Mouse (Mus musculus): ENCODE results near the gene Ap1s3. TPM values are rescaled to one million over a fixed set of nuclear protein-coding genes. Genes with fewer than 3 reads are reported as not detected.
A peak's percentile ranks its signal among the peaks of the same experiment; 100 is the strongest.

The Ap1s3 gene
- polyA plus RNA-seq (2015; fragmentation: Nextera tagmentation; extraction: Ambion mirVana), result 1.2 and 1.3 TPM in 2 replicates

DNA sequence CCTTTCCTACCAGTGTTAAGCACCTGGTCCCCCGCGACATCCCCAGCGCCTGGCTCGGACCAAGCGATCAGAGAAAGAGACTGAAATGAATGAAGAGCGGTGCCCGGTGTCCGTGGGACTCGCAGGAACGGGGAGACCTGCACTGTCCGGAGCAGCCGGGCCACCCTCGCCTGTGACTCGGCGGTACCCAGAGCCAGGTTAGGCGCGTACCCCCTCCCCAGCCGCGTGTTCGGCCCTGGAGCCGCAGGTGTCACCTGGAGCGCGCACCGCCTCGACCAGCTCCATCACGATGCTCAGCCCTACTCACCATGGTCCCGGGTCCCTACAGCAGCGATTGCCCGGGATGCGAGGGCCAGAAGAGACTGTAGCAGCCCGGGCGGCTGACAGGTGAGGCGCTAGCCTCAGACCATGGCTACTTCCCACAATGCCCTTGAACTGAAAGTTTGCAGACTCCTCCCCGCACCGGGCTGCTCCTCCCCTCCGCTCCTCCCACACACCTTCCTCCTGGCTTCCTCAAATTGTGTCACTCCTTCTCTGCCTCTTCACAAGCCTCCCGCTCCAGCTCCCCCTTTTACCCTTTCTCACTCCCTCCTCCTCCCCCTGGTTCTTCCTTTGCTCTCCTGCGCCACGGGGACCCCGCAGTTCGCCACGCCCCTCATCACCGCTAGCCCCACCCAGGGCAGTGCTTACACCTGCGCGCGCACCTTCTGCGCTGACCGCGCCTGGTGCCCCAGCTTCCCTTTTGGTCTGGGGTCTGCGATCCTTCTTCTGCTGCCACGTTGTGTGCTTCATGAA lies at the start of gene Ap1s3:
Gene Ap1s3, minus strand, starts transcription at position 430 of the 795 bp plus-strand sequence.
- DNase-seq (ENCODE audit: low spot score), result peak; percentile 75

DNA sequence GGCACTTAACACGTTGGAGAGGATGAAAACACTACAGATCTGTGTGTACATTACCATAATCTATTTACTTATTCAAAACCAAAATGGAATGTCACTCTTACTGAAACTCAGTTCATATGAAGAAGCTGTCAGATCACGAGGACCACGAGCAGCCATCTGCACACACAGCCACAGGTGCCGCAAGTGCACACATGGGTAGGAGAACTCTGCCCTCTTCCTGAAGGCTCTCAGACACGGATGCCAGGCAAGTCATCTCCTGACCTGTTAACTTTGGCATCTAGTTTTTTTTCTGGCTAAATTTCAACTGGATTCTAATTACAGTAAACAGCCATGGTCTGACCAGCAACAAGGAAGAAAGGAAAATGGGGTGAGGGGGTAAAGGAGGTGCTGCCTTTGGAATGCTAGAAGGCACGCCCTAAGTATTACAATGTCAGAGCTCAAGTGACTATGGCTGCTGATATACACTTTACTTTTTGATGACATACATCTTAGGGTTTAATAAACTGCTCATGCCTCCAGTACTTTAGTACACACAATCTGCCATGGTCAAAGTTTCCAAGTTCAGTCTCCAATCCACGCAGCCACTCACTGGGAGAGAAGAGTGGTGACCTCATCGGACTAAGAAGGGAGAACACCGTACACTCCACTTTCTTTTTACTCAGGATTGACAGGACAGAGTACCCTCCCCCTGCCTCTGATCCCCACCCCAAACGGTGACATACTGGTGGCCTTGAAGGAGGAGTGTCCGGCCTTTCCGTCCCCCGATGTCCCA lies 42.6 kb upstream of the Ap1s3 start:
- DNase-seq (ENCODE audit: low spot score), result no peak

DNA sequence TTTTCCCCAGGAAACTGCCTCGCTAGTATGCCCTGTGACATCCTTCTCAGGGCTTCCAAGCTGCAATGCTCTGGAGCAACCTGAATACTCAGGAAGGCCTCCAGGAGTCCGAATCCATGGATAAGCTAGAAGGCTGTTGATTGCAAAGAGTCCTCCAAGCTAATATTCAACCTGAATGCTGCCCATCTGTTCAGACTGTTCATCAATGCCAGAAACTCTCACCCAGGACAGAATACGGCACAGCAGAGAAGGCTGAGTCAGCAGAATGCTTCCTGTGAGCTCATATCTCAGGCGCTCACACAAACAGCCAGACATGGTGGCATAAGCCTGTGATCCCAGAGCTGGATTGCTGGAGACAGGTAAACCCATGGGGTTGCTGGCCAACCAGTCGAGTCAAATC lies 41.3 kb upstream of the Ap1s3 start:
- DNase-seq (ENCODE audit: low spot score), result no peak

DNA sequence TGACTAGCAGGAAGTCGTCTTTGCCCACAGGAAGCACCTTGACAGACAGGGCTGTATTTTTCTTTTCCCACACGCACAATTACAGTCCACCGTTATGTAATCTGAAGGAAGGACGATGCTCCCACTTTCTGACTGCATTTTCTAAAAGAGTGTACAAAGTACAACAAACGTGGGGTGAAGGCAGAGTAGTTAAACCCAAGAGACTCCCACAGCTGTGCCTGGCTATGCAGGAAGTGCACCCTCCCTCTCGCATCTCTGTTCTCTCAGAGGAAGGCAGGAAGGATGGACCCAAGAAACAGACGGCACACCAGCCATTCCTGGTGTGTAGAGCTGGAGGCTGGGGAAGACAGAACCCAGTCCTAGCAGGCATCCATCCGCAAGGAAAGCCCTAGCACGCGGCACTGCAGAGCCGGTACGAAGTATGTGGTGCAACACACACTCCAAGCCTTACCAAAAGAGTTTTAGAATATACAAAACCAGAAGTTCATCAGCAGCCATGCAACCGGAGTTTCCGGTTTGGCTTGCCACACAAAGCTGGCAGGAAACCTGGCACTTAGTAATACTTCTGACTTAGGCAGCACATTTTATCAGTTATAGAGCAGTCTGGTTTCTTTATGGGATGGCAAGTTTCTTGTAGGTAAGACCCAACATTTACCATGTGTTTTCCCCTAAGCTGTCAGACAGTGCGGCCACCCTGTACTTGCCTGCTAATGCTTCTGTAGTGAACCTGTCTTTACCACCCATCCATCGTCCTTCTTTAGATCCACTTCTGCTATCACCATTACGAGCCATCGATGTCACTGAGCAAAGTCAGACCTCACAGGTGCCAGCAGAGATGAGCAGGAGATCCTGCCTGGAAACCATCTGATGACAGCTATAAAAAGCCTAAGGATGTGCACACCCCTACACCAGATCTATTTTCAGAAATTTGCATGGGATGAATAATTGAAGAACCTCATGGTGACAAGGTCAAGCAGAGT lies 39.7 kb upstream of the Ap1s3 start:
- peak; percentile 71 for DNase-seq (ENCODE audit: low spot score)

DNA sequence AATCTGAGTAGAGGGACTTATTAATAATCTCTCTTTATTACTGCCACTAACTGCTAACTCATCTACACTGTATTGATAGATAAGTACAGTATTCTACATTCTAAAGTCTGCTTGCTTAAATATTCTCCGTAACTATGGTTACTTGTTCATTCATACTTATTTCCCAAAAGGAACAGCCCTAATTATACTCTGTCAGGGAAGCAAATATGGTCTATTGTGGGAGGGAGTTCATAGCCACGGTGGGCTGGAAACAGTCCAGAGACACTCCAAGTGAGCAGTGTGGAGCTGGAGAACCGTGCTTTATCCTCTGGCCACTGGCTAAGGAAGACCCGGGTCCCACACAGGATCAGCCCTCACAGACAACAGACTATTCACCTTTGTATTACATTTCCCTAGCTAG lies 38.9 kb upstream of the Ap1s3 start:
- DNase-seq (ENCODE audit: low spot score), result no peak

DNA sequence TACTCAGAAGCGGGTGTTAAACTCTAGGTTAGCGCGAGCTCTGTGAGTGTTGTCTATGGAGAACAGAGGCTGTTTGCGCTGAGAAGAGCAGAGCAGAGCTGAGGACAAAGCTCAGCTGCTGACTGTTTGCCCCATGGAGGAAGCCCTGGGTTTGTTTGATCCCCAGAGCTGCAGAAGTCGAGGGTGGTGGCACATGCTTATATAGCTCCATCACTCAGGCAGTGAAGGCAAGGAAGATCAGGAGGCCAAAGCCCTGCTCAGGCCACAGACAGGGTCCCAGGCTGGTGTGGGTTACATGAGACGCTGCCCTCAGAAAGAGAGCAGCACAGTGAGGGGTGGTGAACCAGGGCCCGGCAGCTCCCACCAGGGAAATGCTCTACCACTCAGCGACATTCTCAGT lies 38.4 kb upstream of the Ap1s3 start:
- DNase-seq (ENCODE audit: low spot score), result peak; percentile 27

DNA sequence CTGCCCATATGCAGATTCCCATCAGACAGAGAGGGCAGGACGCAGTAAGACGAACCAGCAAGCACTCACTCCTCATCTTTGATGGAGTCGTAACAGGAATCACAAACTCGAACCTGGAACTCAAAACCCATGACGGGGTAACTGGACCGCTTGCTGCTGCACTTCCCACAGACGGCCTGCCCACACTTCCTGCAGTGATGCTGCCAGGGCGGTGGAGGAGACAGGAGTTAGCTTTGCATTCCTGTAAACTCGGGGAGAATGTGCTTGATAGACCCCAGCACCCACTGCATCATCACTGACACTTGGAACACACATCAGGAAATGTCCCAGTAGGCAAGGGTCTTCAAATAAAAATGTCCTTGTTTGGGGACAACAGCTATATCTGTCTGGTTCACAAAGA lies 35.6 kb upstream of the Ap1s3 start:
- DNase-seq (ENCODE audit: low spot score), result no peak

DNA sequence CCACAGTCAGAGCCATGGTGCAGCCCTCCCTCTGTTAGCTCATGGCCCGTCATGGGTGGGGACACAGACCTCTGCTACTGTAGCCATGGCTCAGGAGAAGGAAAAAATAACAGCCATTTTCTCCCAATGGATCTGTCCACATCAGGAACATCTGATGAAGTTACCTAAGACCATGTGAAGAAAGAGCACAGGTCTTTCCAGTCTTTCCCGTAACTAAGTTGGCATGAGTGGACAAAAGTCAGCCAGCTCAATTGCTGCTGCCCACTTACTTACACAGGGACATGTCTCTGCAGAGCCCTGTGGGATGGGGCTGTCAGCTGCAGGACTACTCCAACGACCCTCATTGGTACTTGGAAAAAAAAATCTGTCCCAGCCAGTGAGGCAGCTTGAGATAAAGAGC lies 34.9 kb upstream of the Ap1s3 start:
- DNase-seq (ENCODE audit: low spot score), result no peak

DNA sequence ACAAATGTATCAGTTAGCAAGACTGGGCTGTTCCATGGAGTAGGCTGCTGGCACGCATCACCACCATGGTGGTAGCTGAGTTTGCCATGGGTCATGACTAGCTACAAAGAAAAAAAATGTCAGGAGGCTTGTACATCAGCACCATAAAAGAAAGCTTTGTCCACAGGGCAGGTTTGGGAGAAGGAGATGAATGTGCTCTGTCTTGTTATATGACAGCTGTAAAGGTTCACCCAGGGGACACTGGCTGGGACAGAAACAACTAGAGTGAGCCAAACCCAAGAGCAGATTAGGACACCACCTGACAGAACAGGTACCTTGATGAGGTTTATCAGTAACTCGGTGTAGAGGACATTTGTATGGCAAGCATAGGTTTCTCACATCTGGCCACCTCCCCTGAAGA lies 32.9 kb upstream of the Ap1s3 start:
- no peak for DNase-seq (ENCODE audit: low spot score)

DNA sequence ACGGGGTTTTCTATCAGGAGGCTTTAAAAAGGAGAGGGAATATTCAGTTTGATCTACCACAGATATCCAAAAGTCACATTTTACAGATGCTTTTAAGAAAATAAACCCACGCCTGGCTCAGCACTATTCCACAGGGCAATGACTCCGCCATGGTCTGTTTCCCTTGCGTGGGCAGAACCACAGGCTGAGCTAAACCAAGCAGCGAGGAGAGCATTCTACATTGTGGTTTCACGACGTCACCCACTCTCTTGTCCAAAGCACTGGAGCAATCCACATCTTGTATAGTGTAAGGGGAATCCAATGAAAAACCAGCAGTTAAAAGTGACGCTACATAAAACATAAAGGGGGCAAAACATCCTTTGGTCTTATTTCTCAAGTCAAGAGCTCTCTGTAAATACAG lies 31.7 kb upstream of the Ap1s3 start:
- no peak for DNase-seq (ENCODE audit: low spot score)

DNA sequence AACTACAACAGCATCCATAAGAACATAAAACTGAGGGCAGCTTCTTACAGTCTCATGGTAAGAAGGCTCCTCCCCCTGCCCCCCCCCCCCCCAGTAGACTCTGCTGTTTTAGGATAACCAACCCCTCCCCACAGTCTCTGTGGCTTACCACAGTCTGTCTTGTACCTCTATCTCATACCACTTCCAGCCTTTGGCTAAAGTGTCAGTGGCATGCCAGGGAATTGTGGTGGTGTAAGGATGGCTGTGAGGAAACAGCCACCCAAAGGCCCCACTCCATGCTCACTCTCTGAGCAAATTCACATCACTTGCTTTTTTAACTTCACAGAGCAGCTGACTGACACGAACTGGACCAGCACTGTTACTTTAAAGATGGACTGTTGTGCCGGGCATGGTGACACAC lies 26.7 kb upstream of the Ap1s3 start:
- DNase-seq (ENCODE audit: low spot score), result no peak

DNA sequence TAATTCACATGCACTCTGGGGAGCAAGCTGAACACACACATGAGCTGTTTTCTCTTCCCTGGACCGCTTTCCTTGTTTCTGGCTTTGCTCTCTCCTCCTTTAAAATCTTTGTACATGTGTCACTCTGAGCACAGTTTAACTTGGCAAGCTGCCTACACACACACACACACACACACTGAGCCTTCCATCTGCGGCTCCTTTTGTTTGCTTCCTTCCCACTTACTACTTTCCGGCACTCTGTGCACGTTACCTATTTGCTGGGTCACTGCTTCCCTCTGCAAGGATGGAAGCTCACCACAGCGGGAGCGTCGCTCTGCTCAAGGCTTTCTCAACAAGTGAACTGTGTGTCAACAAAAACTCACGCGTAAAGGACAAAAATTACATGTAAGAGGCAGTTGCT lies 25.6 kb upstream of the Ap1s3 start:
- DNase-seq (ENCODE audit: low spot score), result no peak

DNA sequence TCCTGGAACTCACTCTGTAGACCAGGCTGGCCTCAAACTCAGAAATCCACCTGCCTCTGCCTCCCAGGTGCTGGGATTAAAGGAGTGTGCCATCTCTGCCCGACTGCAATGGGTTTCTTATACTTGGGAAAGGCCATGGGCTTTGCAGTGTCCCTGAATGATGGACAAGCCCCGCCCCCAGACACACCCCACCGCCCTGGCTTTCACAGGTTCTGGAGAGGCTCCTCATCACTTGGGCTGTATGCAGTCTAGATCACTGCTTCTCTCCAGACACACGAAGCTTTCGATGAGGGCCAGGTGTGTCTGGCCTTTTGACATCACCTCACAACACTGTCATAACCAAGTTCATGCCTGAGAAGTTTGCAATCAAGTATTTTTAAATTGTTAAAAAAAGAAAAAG lies 25.2 kb upstream of the Ap1s3 start:
- no peak for DNase-seq (ENCODE audit: low spot score)

DNA sequence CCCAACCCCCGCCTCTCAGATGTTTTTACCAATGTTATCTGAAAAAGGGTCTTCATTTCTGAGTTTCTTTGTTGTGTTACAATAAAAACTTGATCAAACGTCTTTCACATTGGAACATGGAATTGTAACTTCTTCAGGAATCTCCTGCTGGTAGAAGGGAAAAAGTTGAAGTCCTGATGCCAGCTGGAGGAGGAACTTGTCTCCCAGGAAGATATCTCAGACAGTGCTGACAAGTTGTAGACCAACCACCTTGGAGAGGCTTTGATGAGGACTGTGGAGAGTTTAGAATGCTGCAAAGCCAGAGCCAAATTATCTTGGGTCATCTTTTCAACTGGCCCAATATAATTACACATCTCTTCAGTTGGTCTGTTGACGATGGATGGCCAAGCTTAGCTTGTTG lies 20.7 kb upstream of the Ap1s3 start:
- no peak for DNase-seq (ENCODE audit: low spot score)

DNA sequence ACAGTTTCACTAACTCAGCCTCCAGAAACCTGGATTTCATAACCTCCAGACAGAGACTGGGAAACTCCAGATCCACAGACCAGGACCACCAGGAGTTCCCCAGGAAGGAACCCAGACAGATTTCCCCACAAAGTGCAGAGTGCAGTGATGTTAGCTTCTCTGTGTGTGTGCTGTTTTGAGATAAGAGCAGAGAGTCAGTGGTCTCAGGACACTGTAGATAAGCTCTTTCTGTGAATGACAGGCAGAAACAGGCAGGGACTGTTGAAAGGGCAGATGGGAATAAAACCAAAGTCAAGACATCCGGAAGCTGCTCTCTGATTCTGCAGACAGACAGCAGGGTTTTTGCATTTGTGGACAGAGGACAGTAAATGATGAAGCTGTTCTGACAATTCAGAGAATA lies 15.5 kb upstream of the Ap1s3 start:
- DNase-seq (ENCODE audit: low spot score), result no peak

DNA sequence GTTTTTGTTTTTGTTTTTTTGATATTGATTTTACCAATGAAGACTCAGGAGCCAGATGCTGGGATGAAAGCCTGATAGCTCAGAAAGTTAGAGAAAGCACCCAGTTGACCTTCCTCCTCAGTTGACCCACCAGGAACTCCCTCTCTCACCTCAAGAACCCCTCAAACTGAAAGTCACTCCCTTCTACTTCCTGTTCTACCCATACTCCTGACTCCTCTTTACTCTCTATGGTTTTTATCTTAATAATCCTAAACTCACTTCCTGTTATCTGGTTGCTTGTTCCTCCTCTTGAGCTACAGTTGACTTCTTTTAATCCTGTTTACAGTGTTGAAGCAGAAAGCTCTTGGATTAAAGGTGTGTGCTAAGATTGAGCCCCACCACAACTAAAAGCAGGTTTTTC lies 12.3 kb upstream of the Ap1s3 start:
- DNase-seq (ENCODE audit: low spot score), result no peak

DNA sequence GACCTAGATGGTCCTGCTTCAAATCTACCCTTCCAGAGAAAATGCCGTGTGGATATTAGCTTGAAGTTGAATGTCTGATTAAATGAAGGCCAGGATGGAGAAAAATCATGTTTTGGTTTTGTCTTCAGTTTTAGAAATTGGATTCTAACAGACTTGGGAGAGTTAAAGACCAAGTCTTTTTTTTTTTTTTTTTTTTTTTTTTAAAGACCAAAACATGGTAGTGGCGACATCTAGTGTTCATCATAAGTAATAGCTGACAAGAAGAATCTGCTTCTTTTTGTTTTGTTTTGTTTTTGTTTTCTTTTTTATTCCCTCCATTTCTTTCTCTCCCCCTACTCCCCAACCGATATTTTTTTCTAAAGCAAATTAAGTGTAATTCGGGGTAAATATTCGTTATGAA lies 11.2 kb upstream of the Ap1s3 start:
- no peak for DNase-seq (ENCODE audit: low spot score)

DNA sequence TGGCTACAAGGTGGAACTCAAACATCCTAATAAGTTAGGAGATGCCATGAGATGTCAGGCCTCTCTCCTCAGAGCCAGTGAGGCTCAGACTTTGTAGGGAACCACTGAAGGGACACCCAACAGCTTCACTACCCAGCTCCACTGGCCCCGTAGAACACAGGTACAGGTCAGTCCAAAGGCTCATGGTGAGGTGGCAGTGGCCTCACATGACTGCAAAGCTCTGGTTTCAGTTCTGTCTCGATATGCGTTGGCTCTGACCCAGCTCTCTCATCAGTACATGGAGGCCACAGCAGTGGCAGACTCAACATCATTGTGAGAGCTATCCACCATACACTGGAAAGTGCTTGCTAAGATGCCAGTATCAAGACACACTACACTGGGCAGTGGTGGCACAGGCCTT lies 9.0 kb upstream of the Ap1s3 start:
- no peak for DNase-seq (ENCODE audit: low spot score)

DNA sequence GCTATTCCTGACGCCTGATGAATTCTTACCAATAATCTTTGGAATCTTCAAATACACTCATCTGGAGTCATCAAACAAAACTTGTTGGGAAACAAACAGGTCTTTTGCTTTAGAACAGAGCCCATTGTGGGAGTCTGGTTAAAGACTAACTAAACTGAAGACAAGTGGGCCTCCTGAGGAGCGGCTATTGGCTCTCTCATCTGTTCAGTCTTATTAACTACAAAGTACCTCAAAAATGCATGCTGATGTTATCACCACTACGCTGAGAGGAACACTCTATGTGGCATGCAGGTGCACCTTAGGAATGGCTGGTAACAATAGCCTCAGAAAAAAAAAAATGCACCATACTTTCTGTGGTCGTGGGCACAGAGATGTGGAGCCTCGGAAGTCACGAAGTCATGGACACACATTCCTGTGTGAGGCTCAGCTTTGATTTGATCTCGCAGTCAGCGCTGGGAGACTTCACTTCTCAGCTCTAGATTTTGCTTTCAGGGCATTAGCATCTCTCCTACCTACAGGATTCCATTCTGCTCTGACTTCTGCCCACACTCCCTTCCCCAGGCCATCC lies 6.4 kb upstream of the Ap1s3 start:
- DNase-seq (ENCODE audit: low spot score), result no peak

DNA sequence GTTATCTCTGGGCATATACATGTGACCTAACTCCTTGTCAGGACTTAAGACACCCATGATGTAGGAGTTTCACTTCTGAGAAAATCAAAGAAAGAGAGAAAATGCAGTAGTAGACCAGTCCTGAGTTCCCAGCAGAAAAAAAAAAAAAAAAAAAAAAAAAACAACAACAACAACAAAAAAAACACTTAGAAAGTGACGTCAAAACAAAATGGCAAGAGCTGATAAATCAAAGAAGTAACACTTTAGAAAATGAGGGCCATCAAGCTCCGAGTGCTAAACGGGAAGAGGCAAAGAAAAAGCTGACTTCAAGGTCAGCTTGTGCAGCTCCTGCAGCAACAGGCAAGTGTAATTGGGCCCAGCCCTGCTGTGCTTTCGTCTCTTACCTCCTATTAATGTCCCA lies 3.9 kb upstream of the Ap1s3 start:
- no peak for DNase-seq (ENCODE audit: low spot score)

DNA sequence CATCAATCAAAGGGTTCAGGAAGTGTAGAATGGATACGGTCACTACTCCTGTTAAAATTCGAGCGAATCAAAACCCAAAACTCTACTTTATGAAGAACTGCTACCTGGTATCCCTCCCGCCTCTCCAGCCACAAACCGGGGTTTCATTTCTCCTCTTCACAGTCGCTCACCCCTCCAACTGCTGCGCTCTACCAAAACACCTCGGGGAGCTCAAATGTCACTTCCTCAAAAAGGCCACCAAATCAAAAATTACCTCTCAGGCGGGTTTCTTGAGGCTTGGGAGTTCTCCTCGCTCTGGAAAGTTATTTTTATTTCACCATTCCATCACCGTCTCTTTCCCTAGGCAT lies 603 bp downstream of the Ap1s3 start:
- peak; percentile 26 for DNase-seq (ENCODE audit: low spot score)

Data from thymus, postnatal 0 days (tissue).